Mouse (Mus musculus): ENCODE measurements around the gene Ccdc167. TPM values are rescaled to one million over a fixed set of nuclear protein-coding genes. Genes with fewer than 3 reads are reported as not detected.

Ccdc167 gene
- polyA plus RNA-seq, 1 experiment from 2014 or later = 9.2 TPM

- ATAC-seq (replicated peaks; ENCODE audit: low FRiP score, low read depth) = no peak
- Histone ChIP-seq H3K4me2 (ENCODE audit: low read length) (no peak overlapping the region), H3K27ac (no peak overlapping the region), H3K9ac (ENCODE audit: low read depth, low read length) (no peak overlapping the region), H3K36me3 (ENCODE audit: insufficient read depth, low read length) (peaks cover 62% of the 10 kb centered on the region), H3K4me3 (replicated peaks; ENCODE audit: low read depth, low read length) (no peak overlapping the region), H3K4me1 (replicated peaks; ENCODE audit: insufficient read depth, low read length) (no peaks in the 10 kb centered on the region), H3K9me3 (replicated peaks; ENCODE audit: low read length) (no peaks in the 10 kb centered on the region), H3K27me3 (ENCODE audit: insufficient read depth, low read length) (no peaks in the 10 kb centered on the region)
- WGBS = 84% methylated on average over 7 of the region's 7 CpGs
- no peak for TF ChIP-seq CTCF (IDR thresholded peaks at IDR 0.05; ENCODE audit: low read depth)
- no peak for DNase-seq (ENCODE audit: low spot score)
These were observed 34.6 kb downstream of the Ccdc167 start for GRCm38 (mm10) chr17:29682261-29682660.

- no peak for DNase-seq (ENCODE audit: low spot score)
- Histone ChIP-seq H3K9me3 (replicated peaks; ENCODE audit: low read length) (no peaks in the 10 kb centered on the region), H3K4me2 (ENCODE audit: low read length) (no peak overlapping the region), H3K27ac (no peak overlapping the region), H3K27me3 (ENCODE audit: insufficient read depth, low read length) (no peaks in the 10 kb centered on the region), H3K4me3 (replicated peaks; ENCODE audit: low read depth, low read length) (no peak overlapping the region), H3K9ac (ENCODE audit: low read depth, low read length) (no peak overlapping the region), H3K4me1 (replicated peaks; ENCODE audit: insufficient read depth, low read length) (no peaks in the 10 kb centered on the region), H3K36me3 (ENCODE audit: insufficient read depth, low read length) (peaks cover 64% of the 10 kb centered on the region)
- no peak for ATAC-seq (replicated peaks; ENCODE audit: low FRiP score, low read depth)
- 95% methylated on average over 9 of the region's 9 CpGs for WGBS
- no peak for TF ChIP-seq CTCF (IDR thresholded peaks at IDR 0.05; ENCODE audit: low read depth)
These were observed 35.2 kb downstream of the Ccdc167 start for GRCm38 (mm10) chr17:29681669-29682068.

- no peak overlapping the region for H3K9ac ChIP-seq (ENCODE audit: low read depth, low read length)
- H3K4me3 ChIP-seq (replicated peaks; ENCODE audit: low read depth, low read length) = no peak overlapping the region
- no peaks in the 10 kb centered on the region for H3K9me3 ChIP-seq (replicated peaks; ENCODE audit: low read length)
- H3K4me1 ChIP-seq (replicated peaks; ENCODE audit: insufficient read depth, low read length) = no peaks in the 10 kb centered on the region
- TF ChIP-seq CTCF (IDR thresholded peaks at IDR 0.05; ENCODE audit: low read depth) = no peak
- 73% methylated on average over 2 of the region's 2 CpGs for WGBS
- H3K4me2 ChIP-seq (ENCODE audit: low read length) = no peak overlapping the region
- H3K36me3 ChIP-seq (ENCODE audit: insufficient read depth, low read length) = peaks cover 64% of the 10 kb centered on the region
- H3K27ac ChIP-seq = peak overlapping the region; percentile 42
- ATAC-seq (replicated peaks; ENCODE audit: low FRiP score, low read depth) = no peak
- H3K27me3 ChIP-seq (ENCODE audit: insufficient read depth, low read length) = no peaks in the 10 kb centered on the region
- no peak for DNase-seq (ENCODE audit: low spot score)
These were observed 35.9 kb downstream of the Ccdc167 start for GRCm38 (mm10) chr17:29680921-29681320.

GRCm38 (mm10) chr17:29680174-29680573, 36.7 kb downstream of the Ccdc167 start:
- Histone ChIP-seq H3K4me3 (replicated peaks; ENCODE audit: low read depth, low read length) (no peak overlapping the region), H3K4me1 (replicated peaks; ENCODE audit: insufficient read depth, low read length) (no peaks in the 10 kb centered on the region), H3K4me2 (ENCODE audit: low read length) (no peak overlapping the region), H3K27ac (no peak overlapping the region), H3K9me3 (replicated peaks; ENCODE audit: low read length) (no peaks in the 10 kb centered on the region), H3K27me3 (ENCODE audit: insufficient read depth, low read length) (no peaks in the 10 kb centered on the region), H3K36me3 (ENCODE audit: insufficient read depth, low read length) (peaks cover 68% of the 10 kb centered on the region), H3K9ac (ENCODE audit: low read depth, low read length) (no peak overlapping the region)
- DNase-seq (ENCODE audit: low spot score) (peak; percentile 86), ATAC-seq (replicated peaks; ENCODE audit: low FRiP score, low read depth) (no peak)
- 60% methylated on average over 2 of the region's 2 CpGs for WGBS
- no peak for TF ChIP-seq CTCF (IDR thresholded peaks at IDR 0.05; ENCODE audit: low read depth)

- Histone ChIP-seq H3K27me3 (ENCODE audit: insufficient read depth, low read length) (no peaks in the 10 kb centered on the region), H3K4me2 (ENCODE audit: low read length) (no peak overlapping the region), H3K9me3 (replicated peaks; ENCODE audit: low read length) (no peaks in the 10 kb centered on the region), H3K27ac (no peak overlapping the region), H3K36me3 (ENCODE audit: insufficient read depth, low read length) (peaks cover 76% of the 10 kb centered on the region), H3K4me3 (replicated peaks; ENCODE audit: low read depth, low read length) (no peak overlapping the region), H3K4me1 (replicated peaks; ENCODE audit: insufficient read depth, low read length) (no peaks in the 10 kb centered on the region), H3K9ac (ENCODE audit: low read depth, low read length) (no peak overlapping the region)
- TF ChIP-seq CTCF (IDR thresholded peaks at IDR 0.05; ENCODE audit: low read depth) = no peak
- WGBS = 84% methylated on average over 6 of the region's 6 CpGs
- no peak for ATAC-seq (replicated peaks; ENCODE audit: low FRiP score, low read depth)
- DNase-seq (ENCODE audit: low spot score) = no peak
These were observed 37.6 kb downstream of the Ccdc167 start for GRCm38 (mm10) chr17:29679038-29679767.

- Histone ChIP-seq H3K36me3 (ENCODE audit: insufficient read depth, low read length) (peaks cover 72% of the 10 kb centered on the region), H3K9me3 (replicated peaks; ENCODE audit: low read length) (no peaks in the 10 kb centered on the region), H3K4me3 (replicated peaks; ENCODE audit: low read depth, low read length) (no peak overlapping the region), H3K27ac (no peak overlapping the region), H3K4me2 (ENCODE audit: low read length) (no peak overlapping the region), H3K4me1 (replicated peaks; ENCODE audit: insufficient read depth, low read length) (no peaks in the 10 kb centered on the region), H3K9ac (ENCODE audit: low read depth, low read length) (no peak overlapping the region), H3K27me3 (ENCODE audit: insufficient read depth, low read length) (no peaks in the 10 kb centered on the region)
- no peak for TF ChIP-seq CTCF (IDR thresholded peaks at IDR 0.05; ENCODE audit: low read depth)
- WGBS = 86% methylated on average over 8 of the region's 8 CpGs
- ATAC-seq (replicated peaks; ENCODE audit: low FRiP score, low read depth) (no peak), DNase-seq (ENCODE audit: low spot score) (peak; percentile 12)
These were observed 38.3 kb downstream of the Ccdc167 start for GRCm38 (mm10) chr17:29678526-29678925.

GRCm38 (mm10) chr17:29673325-29673724, 43.5 kb downstream of the Ccdc167 start:
- H3K4me1 ChIP-seq (replicated peaks; ENCODE audit: insufficient read depth, low read length) = no peaks in the 10 kb centered on the region
- peaks cover 46% of the 10 kb centered on the region for H3K36me3 ChIP-seq (ENCODE audit: insufficient read depth, low read length)
- 94% methylated on average over 4 of the region's 4 CpGs for WGBS
- H3K9ac ChIP-seq (ENCODE audit: low read depth, low read length) = no peak overlapping the region
- no peak overlapping the region for H3K27ac ChIP-seq
- no peak overlapping the region for H3K4me3 ChIP-seq (replicated peaks; ENCODE audit: low read depth, low read length)
- no peak for ATAC-seq (replicated peaks; ENCODE audit: low FRiP score, low read depth)
- no peaks in the 10 kb centered on the region for H3K27me3 ChIP-seq (ENCODE audit: insufficient read depth, low read length)
- no peak for DNase-seq (ENCODE audit: low spot score)
- TF ChIP-seq CTCF (IDR thresholded peaks at IDR 0.05; ENCODE audit: low read depth) = no peak
- no peak overlapping the region for H3K4me2 ChIP-seq (ENCODE audit: low read length)
- no peaks in the 10 kb centered on the region for H3K9me3 ChIP-seq (replicated peaks; ENCODE audit: low read length)

Measured in kidney, postnatal 0 days (tissue).